Mouse (Mus musculus) mouse trophoblast stem cell (cell line): ENCODE measurements around the gene Xpo5.

Experiments
- in situ Hi-C, 2 experiments: fragments of 300-500 bp; cut with MseI, MboI; formaldehyde crosslinking; loops; 2 replicates in 1 of 2; 3 replicates in 1 of 2; pipeline ENCODE4 v1.15.1; 2025

Gene Xpo5

GRCm38 (mm10) chr17:46202421-46203071 lies at the start of gene Xpo5, which contains the start of gene Polh:
Gene Xpo5 (plus strand): TSS chr17:46202782.
Gene Polh (minus strand): TSS chr17:46202645.
- in situ Hi-C loops = no loop called here

GRCm38 (mm10) chr17:46152847-46153782 lies 49.5 kb upstream of the Xpo5 start, which contains the start of gene Mad2l1bp:
Gene Mad2l1bp (minus strand): TSS chr17:46153553.
- in situ Hi-C loops = no loop called here

GRCm38 (mm10) chr17:46154336-46154735 lies 48.2 kb upstream of the Xpo5 start:
- in situ Hi-C loops = no loop called here

GRCm38 (mm10) chr17:46156680-46157079 lies 45.9 kb upstream of the Xpo5 start:
- in situ Hi-C loops = no loop called here

GRCm38 (mm10) chr17:46157131-46157530 lies 45.5 kb upstream of the Xpo5 start:
- in situ Hi-C loops = no loop called here

GRCm38 (mm10) chr17:46159236-46159635 lies 43.3 kb upstream of the Xpo5 start:
- in situ Hi-C loops = no loop called here

GRCm38 (mm10) chr17:46160090-46160662 lies 42.4 kb upstream of the Xpo5 start:
- in situ Hi-C loops = no loop called here

- in situ Hi-C loops = no loop called here
Observed at GRCm38 (mm10) chr17:46160686-46161085, 41.9 kb upstream of the Xpo5 start, which contains the start of gene Gtpbp2. Gene Gtpbp2 (plus strand): TSS chr17:46161032.

- in situ Hi-C loops = no loop called here
Observed at GRCm38 (mm10) chr17:46161179-46161578, 41.4 kb upstream of the Xpo5 start.

- in situ Hi-C loops = no loop called here
Observed at GRCm38 (mm10) chr17:46161710-46162109, 40.9 kb upstream of the Xpo5 start.

GRCm38 (mm10) chr17:46162551-46162950 lies 40.0 kb upstream of the Xpo5 start:
- in situ Hi-C loops = no loop called here

GRCm38 (mm10) chr17:46162951-46163421 lies 39.6 kb upstream of the Xpo5 start:
- in situ Hi-C loops = no loop called here

GRCm38 (mm10) chr17:46164301-46164700 lies 38.3 kb upstream of the Xpo5 start:
- in situ Hi-C loops = no loop called here

- in situ Hi-C loops = no loop called here
Observed at GRCm38 (mm10) chr17:46164791-46165190, 37.8 kb upstream of the Xpo5 start.

- in situ Hi-C loops = no loop called here
Observed at GRCm38 (mm10) chr17:46165460-46165859, 37.1 kb upstream of the Xpo5 start.

GRCm38 (mm10) chr17:46166270-46166669 lies 36.3 kb upstream of the Xpo5 start:
- in situ Hi-C loops = no loop called here

GRCm38 (mm10) chr17:46167014-46167413 lies 35.6 kb upstream of the Xpo5 start:
- in situ Hi-C loops = no loop called here

GRCm38 (mm10) chr17:46168318-46168717 lies 34.3 kb upstream of the Xpo5 start:
- in situ Hi-C loops = no loop called here

GRCm38 (mm10) chr17:46168768-46169167 lies 33.8 kb upstream of the Xpo5 start:
- in situ Hi-C loops = no loop called here

- in situ Hi-C loops = no loop called here
Observed at GRCm38 (mm10) chr17:46170538-46170937, 32.0 kb upstream of the Xpo5 start.

- in situ Hi-C loops = no loop called here
Observed at GRCm38 (mm10) chr17:46182273-46182672, 20.3 kb upstream of the Xpo5 start.

GRCm38 (mm10) chr17:46188829-46189228 lies 13.8 kb upstream of the Xpo5 start:
- in situ Hi-C loops = no loop called here
